Mouse (Mus musculus) heart, postnatal 0 days (tissue): Measurements from ENCODE around the gene Prr23a1.

ENCODE experiments used
- CTCF ChIP-seq: IDR thresholded peaks from 2 replicates; pipeline ENCODE4 v1.5.1; 2016; ENCODE audit warnings: antibody characterized with exemption, control low read depth, low read depth
- EP300 ChIP-seq: IDR thresholded peaks from 2 replicates; pipeline ENCODE4 v1.6.1; 2016; ENCODE audit warnings: antibody characterized with exemption, low read depth

GRCm38 (mm10) chr9:98817592-98817991, 24.7 kb upstream of the Prr23a1 start:
- TF ChIP-seq CTCF (no peak), EP300 (no peak)
